Comparison of ENCODE assay signal across 7 mouse cellular contexts in genomic region chrX:136170625-136171024, GRCm38 (mm10). TPM values are rescaled to one million over a fixed set of nuclear protein-coding genes. Genes with fewer than 3 reads are reported as not detected.
A peak's percentile ranks its signal among the peaks of the same experiment; 100 is the strongest.
DNase-seq lines count a peak whose midpoint lies in the region; ATAC-seq and TF ChIP-seq lines count a peak whose summit lies in the region.

No protein-coding gene starts in this region.

- H3K9me3 ChIP-seq in ES-E14 (ENCODE audit: control insufficient read depth, insufficient read depth, low read depth, low read length), result no peaks in the 10 kb centered on the region
- H3K9me3 ChIP-seq in hindbrain, embryonic 10.5 days, result no peaks in the 10 kb centered on the region
- H3K9me3 ChIP-seq in liver, postnatal 0 days (ENCODE audit: low read length), result no peaks in the 10 kb centered on the region

- H3K27me3 ChIP-seq in hindbrain, embryonic 10.5 days (ENCODE audit: insufficient read depth, poor library complexity, severe bottlenecking), result peaks cover 7% of the 10 kb centered on the region
- no peaks in the 10 kb centered on the region for H3K27me3 ChIP-seq in liver, postnatal 0 days (ENCODE audit: insufficient read depth, low read length)
- no peaks in the 10 kb centered on the region for H3K27me3 ChIP-seq in cerebellum, adult 2 months (ENCODE audit: control insufficient read depth, insufficient read depth, low read length)

- no peak for TF ChIP-seq CTCF in liver, postnatal 0 days (IDR thresholded peaks at IDR 0.05; ENCODE audit: low read depth)
- TF ChIP-seq CTCF in cerebellum, adult 2 months (IDR thresholded peaks at IDR 0.05; ENCODE audit: borderline replicate concordance, insufficient read depth, low read depth, low read length), result no peak

- TF ChIP-seq EP300 in liver, postnatal 0 days (IDR thresholded peaks at IDR 0.05; ENCODE audit: low read depth), result no peak

- H3K36me3 ChIP-seq in ES-E14 (ENCODE audit: control insufficient read depth, insufficient read depth, low read length, poor library complexity, severe bottlenecking), result no peaks in the 10 kb centered on the region
- H3K36me3 ChIP-seq in hindbrain, embryonic 10.5 days, result peaks cover 12% of the 10 kb centered on the region; the same call in 1 of the 2 replicates
- H3K36me3 ChIP-seq in liver, postnatal 0 days (replicated peaks; ENCODE audit: insufficient read depth, low read length), result no peaks in the 10 kb centered on the region

- 70% methylated on average over 10 of the region's 10 CpGs for WGBS in hindbrain, embryonic 10.5 days
- 56% methylated on average over 10 of the region's 10 CpGs for WGBS in liver, postnatal 0 days (ENCODE audit: insufficient replicate concordance)
- WGBS in cerebellum, adult 2 months, result 43% methylated on average over 10 of the region's 10 CpGs

- peak overlapping the region; percentile 59; the same call in 1 of the 2 replicates for H3K9ac ChIP-seq in ES-E14 (ENCODE audit: insufficient read depth, low read depth, low read length, poor library complexity, severe bottlenecking)
- H3K9ac ChIP-seq in liver, postnatal 0 days (replicated peaks), result peak overlapping the region; percentile 67; the same call in 1 of the 2 replicates

- no peak overlapping the region for H3K27ac ChIP-seq in ES-E14 (ENCODE audit: insufficient read depth, low read depth, low read length, poor library complexity, severe bottlenecking)
- no peak overlapping the region for H3K27ac ChIP-seq in brown adipose tissue, adult 24 weeks (replicated peaks; ENCODE audit: low read depth, low read length)
- no peak overlapping the region for H3K27ac ChIP-seq in hindbrain, embryonic 10.5 days
- peak overlapping the region; percentile 71; the same call in 1 of the 2 replicates for H3K27ac ChIP-seq in liver, postnatal 0 days (ENCODE audit: low read depth)
- H3K27ac ChIP-seq in cerebellum, adult 2 months (ENCODE audit: insufficient read depth, low read length), result no peak overlapping the region

- in situ Hi-C loops in ES-E14 (cut with MboI; ENCODE audit: low sequenced_read_pairs in 2 of 2, unreplicated experiment in 2 of 2), result no loop called here

- no peak for TF ChIP-seq POLR2A in cerebellum, adult 2 months (IDR thresholded peaks at IDR 0.05; ENCODE audit: borderline replicate concordance, insufficient read depth, low read length)

- peak overlapping the region; percentile 70 for H3K4me2 ChIP-seq in liver, postnatal 0 days (ENCODE audit: low read depth, low read length)

- peak overlapping the region; percentile 53 to 76 for H3K4me3 ChIP-seq in ES-E14 (ENCODE audit: insufficient read depth in 1 of 2, low read depth in 1 of 2, low read length in 2 of 2, poor library complexity in 1 of 2, severe bottlenecking in 1 of 2)
- H3K4me3 ChIP-seq in brown adipose tissue, adult 24 weeks (ENCODE audit: insufficient read depth, low read depth, low read length), result 0 out of 2 replicates have a peak overlapping the region, but pooled peaks have one; percentile 83
- H3K4me3 ChIP-seq in hindbrain, embryonic 10.5 days, result peak overlapping the region; percentile 64
- peak overlapping the region; percentile 59 for H3K4me3 ChIP-seq in liver, postnatal 0 days (ENCODE audit: low read depth, low read length)
- H3K4me3 ChIP-seq in cerebellum, adult 2 months (replicated peaks; ENCODE audit: insufficient read depth, low read depth, low read length), result no peak overlapping the region

- no peak for DNase-seq in ES-E14 (ENCODE audit: low read depth, low spot score)
- no peak for DNase-seq in hindbrain, embryonic 10.5 days (ENCODE audit: low spot score)
- no peak for DNase-seq in liver, postnatal 0 days
- no peak for DNase-seq in left cerebral cortex, adult 18-20 months (ENCODE audit: low spot score in 2 of 2)
- no peak for DNase-seq in cerebellum, adult 2 months
- no peak for DNase-seq in thymus, postnatal 0 days (ENCODE audit: low spot score)

- peak; percentile 26; the same call in 1 of the 2 replicates for ATAC-seq in liver, postnatal 0 days

- H3K4me1 ChIP-seq in ES-E14 (ENCODE audit: control insufficient read depth in 2 of 2, insufficient read depth in 2 of 2, low read length in 2 of 2, poor library complexity in 1 of 2), result peaks cover 0 to 3% of the 10 kb centered on the region in 2 experiments; a peak in 1 of 4 replicates
- H3K4me1 ChIP-seq in brown adipose tissue, adult 24 weeks (ENCODE audit: control insufficient read depth, insufficient read depth, insufficient read length, low read length), result no peaks in the 10 kb centered on the region
- H3K4me1 ChIP-seq in hindbrain, embryonic 10.5 days (replicated peaks), result peaks cover 4% of the 10 kb centered on the region; the same call in 1 of the 2 replicates
- no peaks in the 10 kb centered on the region for H3K4me1 ChIP-seq in liver, postnatal 0 days (ENCODE audit: insufficient read depth)
- no peaks in the 10 kb centered on the region for H3K4me1 ChIP-seq in cerebellum, adult 2 months (ENCODE audit: control insufficient read depth, insufficient read depth, low read length)

TF ChIP-seq in ES-E14, 5 proteins besides CTCF, POLR2A, EP300 and RAD21:
- TF ChIP-seq HCFC1 (IDR thresholded peaks at IDR 0.05; ENCODE audit: borderline replicate concordance, insufficient read depth, low read length) (no peak), ZNF384 (IDR thresholded peaks at IDR 0.05; ENCODE audit: low read depth, low read length) (no peak), CHD2 (IDR thresholded peaks at IDR 0.05; ENCODE audit: low read depth, low read length) (no peak), ZC3H11A (IDR thresholded peaks at IDR 0.05; ENCODE audit: borderline replicate concordance, low read depth, low read length) (no peak), MAFK (IDR thresholded peaks at IDR 0.05; ENCODE audit: insufficient read depth, low read depth, low read length) (no peak)

RNA-seq across cellular contexts. Expression of gene Tceal8, which starts 1.5 kb away (rescaled TPM):
- total RNA-seq in ES-E14 (2012; rRNA removed), result 35.5 and 76.2 TPM in 2 replicates
- 36.9 and 44.8 TPM in 2 replicates for polyA plus RNA-seq in brown adipose tissue, adult 24 weeks (2012; ENCODE audit: insufficient read depth, insufficient read length, missing spikeins)
- 167 and 188 TPM in 2 replicates for polyA plus RNA-seq in hindbrain, embryonic 10.5 days (2016; fragmentation: Nextera tagmentation; extraction: Ambion mirVana)
- polyA plus RNA-seq in liver, postnatal 0 days (2015; fragmentation: Nextera tagmentation; extraction: Ambion mirVana), result 139 and 150 TPM in 2 replicates
- total RNA-seq in left cerebral cortex, adult 18-20 months (2021), result 10 to 100 TPM; 37.1 to 40.3 TPM
- 71.8 and 72.0 TPM in 2 replicates for polyA plus RNA-seq in cerebellum, adult 2 months (2012; rRNA removed)
- 43.7 and 45.0 TPM in 2 replicates for polyA plus RNA-seq in thymus, postnatal 0 days (2015; fragmentation: Nextera tagmentation; extraction: Ambion mirVana)

RNA-seq across cellular contexts. Expression of gene Bex4, which starts 31.8 kb away (rescaled TPM):
- total RNA-seq in ES-E14 (2012; rRNA removed), result 49.2 and 68.7 TPM in 2 replicates
- polyA plus RNA-seq in brown adipose tissue, adult 24 weeks (2012; ENCODE audit: insufficient read depth, insufficient read length, missing spikeins), result not detected in 2 replicates
- 86.0 and 97.4 TPM in 2 replicates for polyA plus RNA-seq in hindbrain, embryonic 10.5 days (2016; fragmentation: Nextera tagmentation; extraction: Ambion mirVana)
- polyA plus RNA-seq in liver, postnatal 0 days (2015; fragmentation: Nextera tagmentation; extraction: Ambion mirVana), result 111 and 121 TPM in 2 replicates
- total RNA-seq in left cerebral cortex, adult 18-20 months (2021), result 10 to 100 TPM; 18.6 to 21.7 TPM
- polyA plus RNA-seq in cerebellum, adult 2 months (2012; rRNA removed), result 27.8 and 33.7 TPM in 2 replicates
- 3.5 and 3.6 TPM in 2 replicates for polyA plus RNA-seq in thymus, postnatal 0 days (2015; fragmentation: Nextera tagmentation; extraction: Ambion mirVana)

RNA-seq across cellular contexts. Expression of gene Tceal5, which starts 33.1 kb away (rescaled TPM):
- 1.6 and 6.2 TPM in 2 replicates for total RNA-seq in ES-E14 (2012; rRNA removed)
- polyA plus RNA-seq in brown adipose tissue, adult 24 weeks (2012; ENCODE audit: insufficient read depth, insufficient read length, missing spikeins), result 1.3 TPM in 1 of 2 replicates, not detected in the other
- 4.3 and 4.4 TPM in 2 replicates for polyA plus RNA-seq in hindbrain, embryonic 10.5 days (2016; fragmentation: Nextera tagmentation; extraction: Ambion mirVana)
- polyA plus RNA-seq in liver, postnatal 0 days (2015; fragmentation: Nextera tagmentation; extraction: Ambion mirVana), result 12.7 and 16.3 TPM in 2 replicates
- 100 to 1,000 TPM in 1 of 2 experiments, 10 to 100 TPM in 1; 99.2 to 131 TPM for total RNA-seq in left cerebral cortex, adult 18-20 months (2021)
- 123 and 134 TPM in 2 replicates for polyA plus RNA-seq in cerebellum, adult 2 months (2012; rRNA removed)
- 0.27 and 0.31 TPM in 2 replicates for polyA plus RNA-seq in thymus, postnatal 0 days (2015; fragmentation: Nextera tagmentation; extraction: Ambion mirVana)

RNA-seq across cellular contexts. Expression of gene Tceal7, which starts 44.0 kb away (rescaled TPM):
- total RNA-seq in ES-E14 (2012; rRNA removed), result 1.2 and 2.8 TPM in 2 replicates
- polyA plus RNA-seq in brown adipose tissue, adult 24 weeks (2012; ENCODE audit: insufficient read depth, insufficient read length, missing spikeins), result 1.2 and 1.6 TPM in 2 replicates
- 0.37 and 1.00 TPM in 2 replicates for polyA plus RNA-seq in hindbrain, embryonic 10.5 days (2016; fragmentation: Nextera tagmentation; extraction: Ambion mirVana)
- 0.36 and 5.2 TPM in 2 replicates for polyA plus RNA-seq in liver, postnatal 0 days (2015; fragmentation: Nextera tagmentation; extraction: Ambion mirVana)
- 1 to 10 TPM; 1.8 to 3.0 TPM for total RNA-seq in left cerebral cortex, adult 18-20 months (2021)
- polyA plus RNA-seq in cerebellum, adult 2 months (2012; rRNA removed), result 0.22 and 0.33 TPM in 2 replicates
- 0.23 and 0.78 TPM in 2 replicates for polyA plus RNA-seq in thymus, postnatal 0 days (2015; fragmentation: Nextera tagmentation; extraction: Ambion mirVana)

RNA-seq across cellular contexts. Expression of gene Bex1, which starts 44.7 kb away (rescaled TPM):
- total RNA-seq in ES-E14 (2012; rRNA removed), result 389 and 461 TPM in 2 replicates
- not detected in 2 replicates for polyA plus RNA-seq in brown adipose tissue, adult 24 weeks (2012; ENCODE audit: insufficient read depth, insufficient read length, missing spikeins)
- 127 and 147 TPM in 2 replicates for polyA plus RNA-seq in hindbrain, embryonic 10.5 days (2016; fragmentation: Nextera tagmentation; extraction: Ambion mirVana)
- polyA plus RNA-seq in liver, postnatal 0 days (2015; fragmentation: Nextera tagmentation; extraction: Ambion mirVana), result 134 and 163 TPM in 2 replicates
- total RNA-seq in left cerebral cortex, adult 18-20 months (2021), result 10 to 100 TPM; 92.6 to 100.0 TPM
- 110 and 114 TPM in 2 replicates for polyA plus RNA-seq in cerebellum, adult 2 months (2012; rRNA removed)
- 10.2 and 13.8 TPM in 2 replicates for polyA plus RNA-seq in thymus, postnatal 0 days (2015; fragmentation: Nextera tagmentation; extraction: Ambion mirVana)
